Mouse (Mus musculus) intestine, embryonic 16.5 days (tissue): Measurements from ENCODE around the gene Tuba3a. TPM values are rescaled to one million over a fixed set of nuclear protein-coding genes. Genes with fewer than 3 reads are reported as not detected.
"Not testable (repeated sequence)": the region's sequence is repeated elsewhere in the genome, so short reads cannot be mapped to it uniquely, and the experiment has no call there.

Source experiments
- ATAC-seq: fragments of 200-750 bp; cut with Nextera tagmentation; 2 replicates; pipeline ENCODE4 v1.8.0; 2017; ENCODE audit warnings: moderate TSS enrichment, moderate library complexity
- H3K27ac ChIP-seq: fragments of 300-500 bp; sonication (generic); 2 replicates; pipeline ENCODE4 v1.5.1; 2014; ENCODE audit warnings: mild to moderate bottlenecking, low read length
- H3K27me3 ChIP-seq: fragments of 300-500 bp; sonication (generic); replicated peaks from 2 replicates; pipeline ENCODE4 v1.6.1; 2014; ENCODE audit warnings: low read length, control low read depth, mixed read lengths; ENCODE audit not compliant: control insufficient read depth, insufficient read depth
- H3K36me3 ChIP-seq: fragments of 300-500 bp; sonication (generic); 2 replicates; pipeline ENCODE4 v1.6.1; 2014; ENCODE audit warnings: low read length, control low read depth; ENCODE audit not compliant: control insufficient read depth, insufficient read depth
- H3K4me1 ChIP-seq: fragments of 300-500 bp; sonication (generic); 2 replicates; pipeline ENCODE4 v1.6.1; 2014; ENCODE audit warnings: low read length, control low read depth, mixed read lengths; ENCODE audit not compliant: control insufficient read depth, insufficient read depth
- H3K4me2 ChIP-seq: fragments of 300-500 bp; sonication (generic); 2 replicates; pipeline ENCODE4 v1.6.1; 2014; ENCODE audit warnings: low read depth, low read length, control low read depth
- H3K4me3 ChIP-seq: fragments of 300-500 bp; sonication (generic); 2 replicates; pipeline ENCODE4 v1.5.1; 2014; ENCODE audit warnings: mild to moderate bottlenecking, low read length
- H3K9ac ChIP-seq: fragments of 300-500 bp; sonication (generic); 2 replicates; pipeline ENCODE4 v1.6.1; 2014; ENCODE audit warnings: low read depth, low read length
- H3K9me3 ChIP-seq: fragments of 300-500 bp; sonication (generic); 2 replicates; pipeline ENCODE4 v1.6.1; 2016; ENCODE audit warnings: low read length, control low read depth; ENCODE audit not compliant: control insufficient read depth
- WGBS: fragments of 180-500 bp; shearing (Covaris S2); extraction: QIAGEN DNeasy Blood & Tissue Kit; methylation state at CpG from one replicate; pipeline ENCODE4 v1.1.7; 2014; 5-methylcytosine and 5-hydroxymethylcytosine counted together
- polyA plus RNA-seq: library from polyadenylated mRNA; unstranded; fragments of >200 nt; fragmentation: Nextera tagmentation; extraction: Ambion mirVana; gene quantifications from 2 replicates; pipeline ENCODE4 v1.2.1, GENCODE M21; 2015

Gene Tuba3a
- polyA plus RNA-seq, 1 experiment from 2014 or later, result 0.17 TPM

DNA sequence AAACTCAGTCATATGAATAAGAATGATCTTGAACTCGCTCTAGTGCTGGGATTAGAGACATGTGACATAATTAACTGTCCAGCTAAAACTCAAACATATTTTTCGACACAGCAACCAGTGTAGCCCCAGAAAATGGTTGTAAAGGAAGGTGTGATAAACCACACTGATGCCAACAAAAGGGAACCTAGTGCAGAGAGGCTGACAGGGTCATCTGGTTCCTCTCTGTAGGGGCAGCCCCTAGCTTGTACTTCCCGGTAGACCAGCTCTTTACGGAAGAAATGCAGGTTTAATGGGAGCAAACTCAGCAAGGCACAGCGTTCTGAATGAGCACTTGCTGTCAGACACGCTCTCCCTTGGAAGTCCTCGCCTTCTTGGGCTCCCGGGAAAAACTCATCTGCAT lies 6.1 kb downstream of the Tuba3a start:
- no peak for ATAC-seq
- H3K27me3 ChIP-seq, result no peaks in the 10 kb centered on the region
- H3K4me2 ChIP-seq, result no peak overlapping the region
- no peak overlapping the region for H3K9ac ChIP-seq
- H3K4me3 ChIP-seq, result no peak overlapping the region
- H3K27ac ChIP-seq, result no peak overlapping the region
- WGBS, result 63% methylated on average over 8 of the region's 8 CpGs
- no peaks in the 10 kb centered on the region for H3K4me1 ChIP-seq
- H3K9me3 ChIP-seq, result no peaks in the 10 kb centered on the region
- no peaks in the 10 kb centered on the region for H3K36me3 ChIP-seq

DNA sequence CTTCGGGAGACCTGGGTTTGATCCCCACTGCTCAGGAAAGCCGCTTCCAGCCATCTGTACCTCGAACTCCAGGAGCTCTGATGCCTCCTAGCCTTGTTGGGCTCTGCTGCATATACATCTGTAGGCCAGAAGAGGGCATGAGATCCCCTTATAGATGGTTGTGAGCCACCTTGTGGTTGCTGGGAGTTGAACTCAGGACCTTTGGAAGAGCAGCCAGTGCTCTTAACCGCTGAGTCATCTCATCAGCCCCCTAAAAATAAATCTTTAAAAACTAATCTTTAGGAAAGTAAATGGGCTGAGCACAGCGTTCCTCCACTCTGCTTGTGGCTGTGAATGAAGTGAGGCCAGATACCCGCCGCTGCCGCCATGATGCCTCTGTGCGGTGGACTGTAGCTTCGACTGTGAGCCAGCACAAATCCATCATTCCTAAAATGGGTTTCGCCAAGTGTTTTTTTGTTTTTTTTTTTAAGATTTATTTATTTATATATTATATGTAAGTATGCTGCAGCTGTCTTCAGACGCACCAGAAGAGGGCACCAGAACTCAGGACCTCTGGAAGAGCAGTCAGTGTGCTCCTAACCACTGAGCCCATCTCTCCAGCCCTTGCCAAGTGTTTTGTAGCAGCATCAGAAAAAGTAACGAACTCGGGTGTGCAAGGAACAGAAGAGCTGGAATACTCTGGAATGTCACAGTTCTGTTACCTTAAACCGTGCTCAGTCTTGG lies 10.8 kb downstream of the Tuba3a start:
- H3K4me2 ChIP-seq, result no peak overlapping the region
- 0 out of 2 replicates have a peak, but pooled peaks cover 3% of the 10 kb centered on the region for H3K4me1 ChIP-seq
- H3K27me3 ChIP-seq, result no peaks in the 10 kb centered on the region
- H3K4me3 ChIP-seq, result no peak overlapping the region
- no peak overlapping the region for H3K27ac ChIP-seq
- no peaks in the 10 kb centered on the region for H3K9me3 ChIP-seq
- WGBS, result 58% methylated on average over 15 of the region's 15 CpGs
- ATAC-seq, result no peak
- no peaks in the 10 kb centered on the region for H3K36me3 ChIP-seq
- H3K9ac ChIP-seq, result no peak overlapping the region

DNA sequence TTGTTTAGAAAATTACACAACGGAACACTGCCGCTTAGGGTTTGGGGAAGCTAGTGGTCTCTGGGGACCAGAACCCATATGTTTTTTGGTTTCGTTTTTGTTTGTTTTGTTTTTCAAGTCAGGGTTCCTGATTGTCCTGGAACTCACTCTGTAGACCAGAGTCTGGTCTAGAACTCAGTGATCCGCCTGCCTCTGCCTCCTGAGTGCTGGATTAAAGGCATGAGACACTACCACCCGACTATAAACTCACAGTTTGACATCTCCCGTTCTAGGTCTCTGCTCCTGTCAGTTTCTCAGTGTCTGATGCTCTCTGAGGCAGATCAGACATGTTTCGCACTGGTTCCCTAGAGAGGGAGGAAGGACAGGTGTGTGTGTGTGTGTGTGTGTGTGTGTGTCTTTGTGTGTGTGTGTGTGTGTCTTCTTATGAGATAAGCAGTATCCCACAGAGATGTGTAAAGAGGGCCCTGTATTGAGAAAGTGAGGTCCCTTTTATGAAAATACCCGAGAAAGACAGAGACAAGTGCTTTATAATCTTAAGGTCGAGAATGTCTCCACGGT lies 13.5 kb downstream of the Tuba3a start:
- 74% methylated on average over 10 of the region's 10 CpGs for WGBS
- H3K36me3 ChIP-seq, result no peaks in the 10 kb centered on the region

GRCm38 (mm10) chr6:125271455-125272227 lies 14.2 kb downstream of the Tuba3a start:
- Histone ChIP-seq H3K9me3 (no peaks in the 10 kb centered on the region), H3K27me3 (no peaks in the 10 kb centered on the region), H3K4me1 (0 out of 2 replicates have a peak, but pooled peaks cover 3% of the 10 kb centered on the region), H3K4me2 (peak overlapping the region; percentile 41; the same call in 1 of the 2 replicates), H3K9ac (peak overlapping the region; percentile 25; the same call in 1 of the 2 replicates), H3K27ac (peak overlapping the region; percentile 20), H3K36me3 (no peaks in the 10 kb centered on the region), H3K4me3 (0 out of 2 replicates have a peak overlapping the region, but pooled peaks have one; percentile 10)
- peak; percentile 92 for ATAC-seq
- 18% methylated on average over 17 of the region's 17 CpGs for whole genome bisulfite sequencing

More for the DNA sequence above, 13.5 kb downstream of the Tuba3a start:
- no peak overlapping the region for H3K27ac ChIP-seq
- no peak overlapping the region for H3K4me2 ChIP-seq
- H3K9ac ChIP-seq, result no peak overlapping the region
- ATAC-seq, result no peak
- no peaks in the 10 kb centered on the region for H3K9me3 ChIP-seq
- H3K4me1 ChIP-seq, result 0 out of 2 replicates have a peak, but pooled peaks cover 3% of the 10 kb centered on the region
- no peaks in the 10 kb centered on the region for H3K27me3 ChIP-seq
- H3K4me3 ChIP-seq, result no peak overlapping the region

- Histone ChIP-seq H3K4me1 (0 out of 2 replicates have a peak, but pooled peaks cover 3% of the 10 kb centered on the region), H3K4me3 (no peak overlapping the region), H3K9me3 (no peaks in the 10 kb centered on the region), H3K27me3 (no peaks in the 10 kb centered on the region), H3K9ac (no peak overlapping the region), H3K27ac (no peak overlapping the region), H3K36me3 (no peaks in the 10 kb centered on the region), H3K4me2 (no peak overlapping the region)
- ATAC-seq, result no peak
- 41% methylated on average over 6 of the region's 6 CpGs for WGBS
These were observed 17.0 kb downstream of the Tuba3a start for GRCm38 (mm10) chr6:125268799-125269198.

DNA sequence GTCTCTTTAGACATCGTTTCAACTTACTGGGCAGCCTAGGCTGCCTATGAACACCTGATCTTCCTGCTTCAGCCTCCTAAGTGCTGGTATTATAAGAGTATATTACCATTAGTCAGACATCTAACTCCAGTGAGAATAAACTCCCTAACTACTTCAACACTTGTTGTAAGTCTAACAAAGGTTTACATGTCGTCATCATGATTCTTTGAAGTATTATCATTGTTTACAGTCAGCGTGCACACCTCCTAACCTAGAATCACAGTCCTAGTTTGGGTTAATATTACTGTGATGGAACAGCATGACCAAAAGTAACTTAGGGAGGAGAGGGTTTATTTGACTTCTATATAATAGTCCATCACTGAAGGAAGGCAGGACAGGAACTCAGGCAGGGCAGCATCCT lies 18.4 kb downstream of the Tuba3a start:
- Histone ChIP-seq H3K9me3 (no peaks in the 10 kb centered on the region), H3K27ac (no peak overlapping the region), H3K9ac (no peak overlapping the region), H3K27me3 (no peaks in the 10 kb centered on the region), H3K4me2 (no peak overlapping the region), H3K36me3 (no peaks in the 10 kb centered on the region), H3K4me1 (0 out of 2 replicates have a peak, but pooled peaks cover 3% of the 10 kb centered on the region), H3K4me3 (no peak overlapping the region)
- 77% methylated on average over 3 of the region's 3 CpGs for WGBS
- no peak for ATAC-seq

DNA sequence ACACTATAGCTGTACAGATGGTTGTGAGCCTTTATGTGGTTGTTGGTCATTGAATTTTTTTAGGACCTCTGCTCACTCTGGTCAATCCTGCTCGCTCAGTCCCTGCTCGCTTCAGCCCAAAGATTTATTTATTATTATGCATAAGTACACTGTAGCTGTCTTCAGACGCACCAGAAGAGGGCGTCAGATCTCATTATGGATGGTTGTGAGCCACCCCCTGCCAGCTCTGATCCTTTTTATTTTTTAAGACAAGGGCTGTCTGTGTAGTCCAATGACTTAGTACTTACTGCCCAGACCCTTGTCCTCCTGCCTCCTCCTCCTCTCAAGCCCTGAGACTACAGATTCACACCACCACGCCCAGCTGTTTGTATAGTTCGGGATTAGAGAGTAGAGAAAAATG lies 19.2 kb downstream of the Tuba3a start:
- not testable (repeated sequence) for H3K36me3 ChIP-seq, ATAC-seq, H3K27ac ChIP-seq, H3K9me3 ChIP-seq, H3K9ac ChIP-seq, H3K4me1 ChIP-seq, H3K4me3 ChIP-seq, H3K4me2 ChIP-seq, H3K27me3 ChIP-seq
- WGBS, result 61% methylated on average over 6 of the region's 6 CpGs

- Histone ChIP-seq H3K9me3 (no peaks in the 10 kb centered on the region), H3K36me3 (no peaks in the 10 kb centered on the region), H3K4me1 (no peaks in the 10 kb centered on the region), H3K4me2 (no peak overlapping the region), H3K27ac (no peak overlapping the region), H3K4me3 (no peak overlapping the region), H3K9ac (no peak overlapping the region), H3K27me3 (no peaks in the 10 kb centered on the region)
- 73% methylated on average over 13 of the region's 13 CpGs for WGBS
- no peak for ATAC-seq
These were observed 19.8 kb downstream of the Tuba3a start for GRCm38 (mm10) chr6:125266091-125266490.

DNA sequence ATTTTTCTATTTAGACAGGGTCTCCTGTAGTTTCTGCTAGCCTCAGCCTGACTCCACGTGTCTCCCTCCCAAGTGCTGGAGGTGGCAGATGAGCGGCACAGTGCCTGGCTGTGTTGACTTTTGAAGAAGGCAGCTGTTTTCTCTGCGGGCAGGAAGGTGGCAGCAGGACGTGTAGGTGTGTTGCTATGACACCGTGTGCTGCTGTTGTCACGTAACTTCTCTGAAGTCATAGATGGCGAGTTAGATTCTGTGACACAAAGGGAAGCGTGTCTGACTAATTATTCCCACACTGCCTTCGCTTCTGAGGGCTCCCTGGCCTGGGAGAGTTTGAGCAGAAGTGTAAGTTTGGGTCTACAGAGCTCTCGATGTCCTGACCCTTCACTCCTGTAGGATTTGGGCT lies 20.6 kb downstream of the Tuba3a start:
- Histone ChIP-seq H3K9me3 (no peaks in the 10 kb centered on the region), H3K27me3 (no peaks in the 10 kb centered on the region), H3K4me1 (no peaks in the 10 kb centered on the region), H3K9ac (no peak overlapping the region), H3K27ac (no peak overlapping the region), H3K4me3 (no peak overlapping the region), H3K4me2 (no peak overlapping the region), H3K36me3 (no peaks in the 10 kb centered on the region)
- 56% methylated on average over 10 of the region's 10 CpGs for WGBS
- peak; percentile 59 for ATAC-seq
